Mouse (Mus musculus) kidney, adult 18-20 months (tissue): ENCODE data around the gene Mtm1.
A peak's percentile ranks its signal among the peaks of the same experiment; 100 is the strongest.
"Not testable (repeated sequence)": the region's sequence is repeated elsewhere in the genome, so short reads cannot be mapped to it uniquely, and the experiment has no call there.

Source experiments
- DNase-seq: peaks from one replicate; pipeline ENCODE4 v3.0.0; 2021

Gene Mtm1

DNA sequence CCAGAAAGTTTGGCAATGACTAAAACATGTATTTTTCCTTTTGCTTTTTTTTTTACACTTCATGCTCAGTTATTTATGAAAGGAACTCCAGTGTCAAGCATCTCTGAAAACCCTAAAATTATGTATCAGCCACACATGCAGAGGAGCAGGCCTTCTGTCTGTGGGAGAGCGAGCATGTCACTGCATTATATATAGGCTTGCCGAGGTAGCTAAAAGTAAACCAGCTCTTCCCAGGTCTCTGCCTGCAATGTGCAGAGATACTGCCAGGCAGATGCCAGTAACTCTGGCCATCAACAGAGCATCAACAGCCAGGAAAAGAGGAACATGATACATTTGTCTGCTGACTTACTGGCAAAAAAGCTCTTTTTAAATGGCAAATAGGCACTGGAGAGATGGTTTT lies 83.6 kb downstream of the Mtm1 start:
- DNase-seq, result no peak

DNA sequence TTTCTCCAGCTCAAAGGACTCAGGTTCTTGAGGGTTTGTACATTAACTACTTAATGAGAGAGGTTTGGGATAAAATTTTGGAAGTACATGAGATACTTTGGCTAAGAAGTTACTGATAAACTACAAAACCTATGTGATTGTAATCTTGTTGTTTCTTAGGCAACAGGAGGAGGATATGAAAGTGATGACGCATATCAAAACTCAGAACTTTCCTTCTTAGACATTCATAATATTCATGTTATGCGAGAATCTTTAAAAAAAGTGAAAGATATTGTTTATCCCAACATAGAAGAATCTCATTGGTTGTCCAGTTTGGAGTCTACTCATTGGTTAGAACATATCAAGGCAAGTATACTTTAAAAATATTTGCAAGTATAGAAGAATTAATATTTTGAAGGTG lies 85.4 kb downstream of the Mtm1 start:
- DNase-seq, result no peak

DNA sequence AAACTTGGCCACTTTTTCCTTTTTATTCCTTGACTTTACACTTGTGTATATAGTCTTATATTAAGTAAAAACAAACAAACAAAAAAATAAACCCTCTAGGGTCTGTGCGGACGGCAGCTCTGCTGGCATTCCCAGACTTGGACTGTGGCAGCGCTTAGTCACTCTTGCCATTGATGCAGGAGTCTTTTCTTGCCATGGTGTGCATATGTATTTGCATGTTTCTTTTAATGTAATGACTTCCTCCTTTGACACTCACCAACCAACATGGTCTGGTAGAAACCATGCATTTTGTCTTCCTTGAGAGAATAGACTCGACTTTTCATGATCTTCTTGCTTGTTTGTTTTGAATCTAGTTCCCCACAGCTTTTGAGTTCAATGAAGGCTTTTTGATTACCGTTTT lies 91.6 kb downstream of the Mtm1 start:
- DNase-seq, result no peak

DNA sequence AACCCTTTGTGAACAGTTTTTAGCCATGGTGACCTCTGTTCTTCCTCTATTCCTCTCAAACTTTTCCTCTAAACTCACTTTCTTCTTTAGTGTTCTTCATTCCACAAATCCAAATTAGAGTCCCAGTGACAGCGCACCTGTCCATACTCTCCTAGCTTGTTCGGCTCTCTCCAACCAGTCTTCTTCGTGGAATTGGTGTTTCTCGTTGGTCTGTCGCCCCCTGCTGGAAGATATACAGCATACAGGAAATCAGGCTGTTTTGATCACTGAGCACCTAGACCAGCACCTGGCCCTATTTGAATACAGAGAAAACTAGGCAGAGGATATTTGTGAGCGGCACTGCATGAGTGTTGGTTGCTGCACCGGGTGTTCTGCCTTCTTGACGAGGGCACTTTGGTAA lies 100.7 kb downstream of the Mtm1 start:
- peak; percentile 46 for DNase-seq

DNA sequence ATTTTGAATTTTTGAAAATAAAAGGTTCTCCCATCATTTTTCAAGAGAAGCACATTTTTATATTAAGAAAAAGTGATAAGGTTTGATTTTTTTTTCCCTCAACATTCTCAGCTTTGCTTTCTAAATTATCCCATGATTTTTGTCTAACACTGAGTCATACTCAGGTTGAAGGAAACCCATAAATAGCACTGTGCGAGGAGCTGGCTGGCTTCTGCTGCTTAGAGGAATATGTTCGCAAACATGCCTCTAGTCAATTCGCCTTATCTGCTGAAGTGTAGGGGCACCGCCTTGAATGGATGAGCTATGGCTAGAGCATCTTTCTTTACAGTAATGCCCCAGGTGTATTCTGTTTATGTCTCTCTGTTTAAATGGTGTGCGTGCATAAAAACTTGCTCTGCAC lies 103.8 kb downstream of the Mtm1 start:
- no peak for DNase-seq

DNA sequence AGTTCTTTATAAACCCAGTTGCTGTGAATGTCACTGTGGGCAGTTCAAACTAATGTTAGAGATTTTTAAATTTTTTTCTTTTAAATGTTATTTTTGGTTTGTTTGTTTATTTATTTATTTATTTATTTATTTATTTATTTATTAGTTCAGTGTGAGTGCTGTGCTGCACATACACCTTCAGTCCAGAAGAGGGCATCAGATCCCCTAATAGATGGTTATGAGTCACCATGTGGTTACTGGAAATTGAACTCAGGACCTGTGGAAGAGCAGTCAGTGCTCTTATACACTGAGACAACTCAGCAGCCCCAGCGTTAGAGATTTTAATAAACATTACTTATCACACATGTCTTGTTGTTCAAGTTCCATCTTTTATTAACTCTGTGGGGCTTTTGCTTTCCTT lies 141.5 kb downstream of the Mtm1 start:
- DNase-seq, result no peak

DNA sequence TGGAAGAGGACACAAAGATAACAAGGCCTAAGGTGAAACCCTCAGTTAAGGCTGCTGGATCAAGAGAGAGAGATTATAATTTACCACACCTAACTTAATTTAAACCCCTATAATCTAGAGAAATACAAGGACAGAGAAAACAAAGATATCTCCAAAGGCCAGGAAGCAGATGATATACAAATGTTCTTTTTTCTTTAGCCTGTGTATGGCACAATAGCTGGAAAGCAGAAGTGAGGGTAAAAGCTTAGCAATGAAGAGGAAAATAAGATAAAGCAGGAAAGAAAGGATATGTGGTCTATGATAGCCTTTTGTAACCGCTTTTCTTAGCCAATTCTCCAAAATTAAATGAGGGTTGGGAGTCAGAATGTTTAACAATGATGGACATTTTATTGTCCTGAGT lies 144.8 kb downstream of the Mtm1 start:
- DNase-seq, result no peak

DNA sequence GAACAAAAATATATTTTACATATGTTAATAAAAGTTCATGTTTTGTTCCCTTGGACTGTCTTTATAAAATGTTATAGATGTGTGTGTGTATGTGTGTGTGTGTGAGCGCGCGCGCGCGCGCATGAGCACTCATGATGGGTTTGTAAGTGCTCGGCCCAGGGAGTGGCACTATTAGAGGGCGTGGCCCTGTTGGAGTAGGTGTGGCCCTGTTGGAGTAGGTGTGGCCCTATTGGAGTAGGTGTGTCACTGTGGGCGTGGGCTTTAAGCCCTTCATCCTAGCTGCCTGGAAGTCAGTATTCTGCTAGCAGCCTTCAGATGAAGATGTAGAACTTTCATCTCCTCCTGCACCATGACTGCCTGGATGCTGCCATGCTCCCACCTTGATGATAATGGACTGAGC lies 151.2 kb downstream of the Mtm1 start:
- DNase-seq, result not testable (repeated sequence)

DNA sequence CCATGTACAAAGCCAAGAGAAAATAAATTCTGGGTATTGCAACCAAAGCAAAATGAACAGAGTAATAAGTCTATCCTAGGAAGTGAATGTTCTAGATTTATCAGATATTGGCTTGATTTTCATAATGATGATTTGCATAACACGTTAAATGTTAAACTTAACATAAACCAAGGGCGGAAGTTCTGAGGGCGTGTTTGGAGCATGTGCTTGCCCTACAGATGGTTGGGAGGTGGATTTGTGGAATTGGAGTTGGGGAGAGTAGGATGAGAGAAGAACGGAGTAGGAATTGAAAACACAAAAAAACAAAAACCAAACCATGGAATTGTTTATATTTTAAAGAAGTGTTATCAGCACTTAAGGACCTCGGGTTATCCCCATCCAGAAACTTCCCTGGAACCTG lies 153.5 kb downstream of the Mtm1 start:
- DNase-seq, result no peak

DNA sequence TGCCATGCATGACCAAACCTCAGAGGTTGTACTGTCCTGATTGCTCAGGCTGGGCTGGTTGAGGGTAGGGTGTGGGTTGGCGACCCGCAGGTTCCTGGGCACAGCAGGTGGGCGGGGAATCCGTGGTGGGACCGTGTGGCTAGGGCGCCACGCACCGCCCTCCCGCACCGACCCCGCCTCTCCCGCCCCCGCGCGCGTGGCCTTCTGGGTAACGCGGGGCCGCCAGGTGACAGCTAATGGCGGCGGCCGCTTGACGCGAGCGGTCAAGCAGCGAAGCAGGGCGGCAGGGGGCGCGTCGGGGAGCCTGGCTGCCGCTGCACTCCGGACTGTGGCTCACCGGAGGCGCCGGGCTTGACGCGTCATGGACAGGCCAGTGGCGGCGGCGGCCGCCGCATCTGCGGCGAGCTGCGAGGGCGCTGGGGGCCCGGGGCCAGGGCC lies 154.0 kb downstream of the Mtm1 start, which contains the start of gene Mtmr1:
Mtmr1 (plus strand) TSS at position 207 of the 438 bp plus-strand sequence.
- peak; percentile 87 for DNase-seq

DNA sequence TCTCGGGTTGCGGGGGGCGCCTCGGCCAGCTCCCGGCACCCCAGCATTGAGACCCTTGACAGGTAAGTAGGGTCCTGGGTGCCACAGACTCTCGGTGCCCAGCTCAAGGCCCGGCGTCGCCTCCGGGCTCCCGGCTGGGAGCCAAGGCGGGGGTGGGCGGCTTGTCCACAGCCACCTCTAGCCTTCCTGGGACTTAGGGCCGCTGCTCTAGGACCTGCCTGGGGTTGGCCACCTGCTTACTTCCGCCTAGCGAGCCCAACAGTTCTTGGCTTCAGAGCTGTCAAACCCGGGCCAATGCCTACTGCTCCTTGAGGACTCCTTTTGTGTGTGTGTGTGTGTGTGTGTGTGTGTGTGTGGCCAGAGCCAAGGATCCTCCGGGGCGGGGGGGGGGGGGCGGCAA lies 154.4 kb downstream of the Mtm1 start:
- peak; percentile 55 for DNase-seq
